Mouse (Mus musculus): ENCODE measurements around the gene Ogg1. TPM values are rescaled to one million over a fixed set of nuclear protein-coding genes. Genes with fewer than 3 reads are reported as not detected.

Ogg1 gene
- polyA plus RNA-seq (2012), result 12.6 and 18.1 TPM in 2 replicates

DNA sequence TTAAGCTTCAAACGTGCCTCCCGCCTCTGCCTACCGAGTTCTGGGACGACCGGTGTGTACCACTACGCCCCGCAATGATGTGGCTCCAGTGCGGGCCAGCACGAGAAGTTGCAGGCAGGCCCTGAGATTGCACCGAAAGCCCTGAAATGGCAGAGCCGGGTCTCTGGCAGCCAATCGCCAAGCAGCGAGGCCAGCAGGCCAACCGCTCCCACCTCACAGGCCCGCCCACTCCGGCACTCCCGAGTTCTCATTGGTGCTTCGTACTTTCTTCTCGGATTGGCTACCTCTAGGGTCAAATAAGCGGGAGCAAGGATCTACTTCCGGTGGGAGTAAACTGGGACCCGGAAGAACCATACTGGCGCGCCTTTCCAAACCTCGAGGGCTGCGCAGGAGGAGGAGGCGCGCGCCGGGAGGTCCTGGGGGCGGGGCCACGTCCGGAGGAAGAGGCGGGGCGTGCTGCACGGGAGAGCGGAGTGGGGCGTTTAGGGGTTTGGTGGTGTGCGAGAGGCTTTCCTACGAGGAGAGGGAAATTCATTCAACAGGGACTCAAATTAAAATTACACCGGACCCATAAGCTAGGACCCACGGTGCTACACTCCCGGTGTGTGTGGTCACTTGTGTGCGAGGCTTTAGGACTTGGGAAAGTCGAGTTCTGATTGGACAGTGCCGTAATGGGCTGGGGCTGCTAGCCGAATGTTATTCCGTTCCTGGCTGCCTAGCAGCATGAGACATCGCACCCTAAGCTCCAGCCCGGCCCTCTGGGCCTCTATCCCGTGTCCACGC lies at the start of gene Ogg1:
Gene Ogg1 (plus strand): TSS at position 440 of the 783 bp plus-strand sequence.
- TF ChIP-seq GATA1 (IDR thresholded peaks at IDR 0.05; ENCODE audit: low read length), result no peak

DNA sequence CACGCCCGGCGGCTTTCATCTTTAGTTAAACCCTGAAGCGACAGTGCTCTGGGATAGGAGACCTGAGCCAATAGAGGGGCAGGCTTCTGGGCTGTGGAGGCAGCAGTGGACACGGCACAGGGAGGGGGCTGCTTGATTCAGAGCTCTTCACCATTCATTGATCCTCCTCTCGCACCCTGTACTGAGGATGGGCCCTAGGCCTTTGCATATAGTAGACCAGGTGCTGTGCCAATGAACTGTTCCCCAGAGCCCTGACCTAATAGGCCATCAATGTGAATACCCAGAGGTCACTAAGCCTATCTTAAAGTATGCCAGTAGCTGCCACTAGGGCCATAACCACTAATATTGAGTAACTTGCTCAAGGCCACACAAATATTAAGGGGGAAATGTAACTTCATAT lies 45.1 kb upstream of the Ogg1 start:
- no peak for TF ChIP-seq GATA1 (IDR thresholded peaks at IDR 0.05; ENCODE audit: low read length)

- no peak for TF ChIP-seq GATA1 (IDR thresholded peaks at IDR 0.05; ENCODE audit: low read length)
Measured at GRCm38 (mm10) chr6:113282101-113282802, 44.5 kb upstream of the Ogg1 start, which contains the start of gene Cpne9. Gene Cpne9, plus strand, starts transcription at chr6:113282307.

- TF ChIP-seq GATA1 (IDR thresholded peaks at IDR 0.05; ENCODE audit: low read length), result no peak
Measured at GRCm38 (mm10) chr6:113282969-113283368, 43.8 kb upstream of the Ogg1 start.

DNA sequence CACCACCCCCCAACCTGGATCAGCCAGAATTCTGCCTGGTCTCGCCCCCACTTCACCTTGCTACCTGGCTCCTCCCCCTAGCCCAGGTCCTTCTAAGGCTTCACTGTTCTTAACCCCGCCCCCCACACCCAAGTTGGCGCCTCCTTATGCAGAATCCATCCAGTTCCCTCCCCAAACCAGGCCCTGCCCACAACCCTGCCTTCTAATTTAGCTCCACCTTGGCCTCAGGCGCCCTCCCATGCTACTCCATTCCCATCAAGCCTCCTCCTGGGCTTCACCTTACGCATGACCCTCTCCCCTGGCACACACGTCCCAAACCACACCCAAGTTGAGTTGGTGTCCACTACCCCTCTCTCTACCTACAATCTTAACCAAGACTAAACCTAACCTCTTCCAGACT lies 43.3 kb upstream of the Ogg1 start:
- TF ChIP-seq GATA1 (IDR thresholded peaks at IDR 0.05; ENCODE audit: low read length), result no peak

DNA sequence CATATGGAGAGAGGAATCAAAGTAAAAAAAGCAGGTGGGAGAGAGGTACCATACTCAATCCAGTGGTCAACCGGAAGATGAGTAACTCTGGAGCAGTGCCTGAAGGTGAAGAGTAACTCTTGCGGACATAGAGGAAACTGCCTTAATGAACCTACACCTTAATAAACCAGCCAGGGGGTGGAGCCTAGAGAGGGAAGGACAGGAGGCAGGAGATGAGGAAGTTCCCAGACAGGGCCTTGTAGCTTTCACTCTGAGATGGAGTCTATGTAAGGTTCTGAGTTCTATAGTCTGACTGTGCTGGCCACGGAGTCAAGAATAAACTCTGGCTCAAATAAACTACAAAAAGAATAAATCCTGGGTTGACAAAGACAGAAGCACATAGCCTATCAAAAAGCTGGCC lies 41.8 kb upstream of the Ogg1 start:
- TF ChIP-seq GATA1 (IDR thresholded peaks at IDR 0.05; ENCODE audit: low read length), result no peak

- TF ChIP-seq GATA1 (IDR thresholded peaks at IDR 0.05; ENCODE audit: low read length), result no peak
Measured at GRCm38 (mm10) chr6:113286316-113286715, 40.5 kb upstream of the Ogg1 start.

DNA sequence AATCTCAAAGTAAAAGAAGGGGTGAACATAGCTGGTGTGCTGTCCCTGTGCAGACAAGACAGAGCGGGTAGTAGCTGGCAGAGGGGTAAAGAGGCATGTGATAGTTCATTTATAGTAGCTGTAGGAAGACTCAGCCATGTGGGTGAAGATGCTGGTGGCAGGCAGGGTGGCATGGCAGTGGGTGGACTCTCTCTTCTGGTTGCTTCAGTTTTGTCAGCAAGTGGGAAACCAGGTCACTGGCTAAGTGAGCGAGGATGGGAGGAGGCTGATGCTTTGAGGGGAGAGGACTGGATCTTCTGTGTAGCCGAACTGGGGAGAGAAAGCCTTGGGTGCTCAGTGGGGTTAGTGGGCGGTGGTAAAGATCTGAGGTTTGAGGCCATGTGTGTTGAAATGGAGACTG lies 39.5 kb upstream of the Ogg1 start:
- no peak for TF ChIP-seq GATA1 (IDR thresholded peaks at IDR 0.05; ENCODE audit: low read length)

DNA sequence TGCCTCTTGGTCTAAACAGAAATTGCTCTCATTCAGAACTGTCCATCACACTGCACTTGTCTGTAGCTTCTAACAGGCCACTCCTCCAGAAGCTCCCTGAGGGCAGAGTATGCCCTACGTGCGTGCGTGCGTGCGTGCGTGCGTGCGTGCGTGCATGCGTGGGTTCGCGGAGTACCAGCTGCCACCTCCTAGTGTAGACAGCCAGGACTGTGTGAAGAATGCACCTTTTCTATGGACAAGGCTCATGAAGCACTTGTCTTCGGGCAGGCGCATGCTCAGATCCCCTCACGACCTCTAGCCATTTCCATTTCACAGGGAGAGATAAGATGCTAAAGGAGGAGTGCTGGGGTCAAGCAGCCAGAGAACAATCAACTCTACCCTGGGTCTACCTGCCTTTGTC lies 37.4 kb upstream of the Ogg1 start:
- TF ChIP-seq GATA1 (IDR thresholded peaks at IDR 0.05; ENCODE audit: low read length), result no peak

DNA sequence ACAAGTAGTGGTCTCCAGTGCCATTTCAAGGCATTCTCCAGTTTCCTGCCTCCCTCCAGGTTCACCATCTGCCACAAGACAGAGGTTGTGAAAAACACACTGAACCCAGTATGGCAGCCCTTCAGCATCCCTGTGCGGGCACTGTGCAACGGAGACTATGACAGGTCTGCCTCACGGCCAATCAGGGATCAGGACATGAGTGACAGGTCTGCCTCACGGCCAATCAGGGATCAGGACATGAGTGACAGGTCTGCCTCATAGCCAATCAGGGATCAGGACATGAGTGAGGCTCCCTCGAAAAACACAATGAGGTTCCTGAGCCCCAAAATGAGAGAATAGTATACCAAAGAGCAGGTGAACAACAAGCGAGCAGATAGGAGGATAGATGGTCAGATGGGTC lies 36.4 kb upstream of the Ogg1 start:
- TF ChIP-seq GATA1 (IDR thresholded peaks at IDR 0.05; ENCODE audit: low read length), result no peak

DNA sequence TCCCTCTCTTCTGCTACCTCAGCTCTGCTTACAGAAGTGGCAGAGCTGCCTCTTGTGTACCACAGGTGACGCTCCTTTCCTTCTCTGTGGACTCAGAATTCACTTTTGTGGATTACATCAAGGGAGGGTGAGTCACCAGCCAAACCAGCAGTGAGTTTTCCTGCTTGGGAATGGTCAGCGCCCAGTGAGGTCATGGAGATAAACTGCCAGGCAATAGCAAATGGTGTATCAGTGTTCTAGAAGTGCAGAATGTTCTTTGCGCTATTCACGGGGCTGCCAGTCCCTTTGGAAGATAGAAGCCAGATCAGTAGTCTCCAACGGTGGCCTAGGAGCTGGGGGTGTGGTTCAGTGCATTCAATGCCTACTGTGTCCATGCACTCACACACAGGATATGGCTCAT lies 33.8 kb upstream of the Ogg1 start:
- TF ChIP-seq GATA1 (IDR thresholded peaks at IDR 0.05; ENCODE audit: low read length), result no peak

DNA sequence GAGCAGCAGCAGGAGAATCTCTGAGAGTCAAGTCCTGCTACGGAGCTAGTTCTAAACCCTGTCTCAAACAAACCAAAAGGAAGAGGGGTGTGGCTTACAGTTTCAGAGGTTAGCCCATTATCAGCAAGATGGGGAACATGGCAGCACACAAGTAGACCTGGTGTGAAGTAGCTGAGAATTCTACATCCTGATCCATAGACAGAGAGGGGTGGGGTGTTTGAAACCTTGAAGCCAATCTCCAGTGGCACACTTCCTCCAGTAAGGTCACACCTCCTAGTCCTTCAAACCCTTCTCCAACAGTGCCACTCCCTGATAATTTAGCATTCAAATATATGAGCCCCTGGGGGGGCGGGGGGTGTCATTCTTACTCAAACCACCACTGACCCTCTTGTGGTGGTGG lies 30.7 kb upstream of the Ogg1 start:
- no peak for TF ChIP-seq GATA1 (IDR thresholded peaks at IDR 0.05; ENCODE audit: low read length)

DNA sequence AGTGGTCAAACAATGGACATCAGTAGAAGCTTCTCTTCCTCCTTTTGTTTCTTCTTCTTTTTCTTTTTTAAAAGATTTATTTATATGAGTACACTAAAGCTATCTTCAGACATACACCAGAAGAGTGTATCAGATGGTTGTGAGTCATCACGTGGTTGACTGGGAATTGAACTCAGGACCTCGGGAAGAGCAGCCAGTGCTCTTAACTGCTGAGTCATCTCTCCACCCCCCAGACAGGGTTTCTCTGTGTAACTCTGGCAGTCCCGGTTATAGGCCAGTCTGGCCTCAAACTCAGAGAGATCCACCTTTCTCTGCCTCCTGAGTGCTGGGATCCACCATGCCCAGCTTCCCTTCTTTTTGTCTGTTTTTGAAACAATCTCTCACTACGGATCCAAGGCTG lies 30.1 kb upstream of the Ogg1 start:
- no peak for TF ChIP-seq GATA1 (IDR thresholded peaks at IDR 0.05; ENCODE audit: low read length)

DNA sequence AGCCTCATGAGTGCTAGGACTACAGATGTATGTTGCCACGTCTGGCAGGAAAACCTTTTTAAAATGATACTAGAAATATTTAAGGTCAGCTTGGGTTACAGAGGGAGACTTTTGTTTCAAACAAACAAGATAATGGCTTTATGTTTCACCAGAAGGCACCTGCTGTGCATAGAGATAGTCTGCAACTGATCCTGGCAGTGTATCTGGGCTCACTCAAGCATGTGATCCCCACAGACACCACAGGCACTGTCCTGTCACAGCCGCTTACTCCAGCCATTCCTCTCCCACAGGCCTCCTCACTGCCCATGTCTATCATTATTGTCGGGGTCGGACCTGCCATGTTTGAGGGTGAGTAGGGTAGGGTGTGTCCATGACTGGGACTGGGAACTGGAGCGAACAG lies 25.4 kb upstream of the Ogg1 start:
- TF ChIP-seq GATA1 (IDR thresholded peaks at IDR 0.05; ENCODE audit: low read length), result no peak

GRCm38 (mm10) chr6:113302258-113302657 lies 24.5 kb upstream of the Ogg1 start:
- TF ChIP-seq GATA1 (IDR thresholded peaks at IDR 0.05; ENCODE audit: low read length), result no peak

DNA sequence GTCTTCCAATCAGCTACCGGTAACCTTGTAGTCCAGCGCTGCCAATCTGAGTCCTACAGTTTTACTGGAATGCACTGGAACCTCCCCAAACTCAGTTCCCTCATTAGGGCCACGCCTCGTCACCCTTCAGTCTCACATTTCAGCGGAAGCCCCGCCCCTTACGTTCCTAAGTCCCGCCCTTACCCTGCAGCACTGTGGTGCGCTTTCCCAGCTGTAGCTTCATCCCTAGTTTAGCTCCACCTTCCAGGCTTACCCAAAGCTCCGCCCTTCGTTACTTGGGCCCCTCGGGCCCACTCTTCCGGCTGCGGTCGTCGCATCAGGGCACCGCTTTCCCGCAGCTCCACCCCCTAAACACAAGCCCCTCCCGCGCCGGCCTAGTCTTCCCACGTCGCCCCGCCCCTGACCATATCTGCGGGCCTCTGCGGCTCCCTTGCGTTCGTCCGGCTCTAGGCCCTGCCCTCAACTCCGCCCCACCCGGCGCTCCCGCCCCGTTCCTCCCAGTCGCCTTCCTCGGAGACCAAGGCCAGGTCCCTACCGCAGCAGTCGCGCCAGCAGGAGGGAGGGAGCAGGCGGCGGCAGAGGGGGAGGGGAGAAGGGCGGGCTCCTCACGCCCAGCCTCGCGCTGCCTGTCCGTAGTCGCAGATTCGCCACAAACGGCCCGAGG lies 20.3 kb upstream of the Ogg1 start:
- TF ChIP-seq GATA1 (IDR thresholded peaks at IDR 0.05; ENCODE audit: low read length), result no peak
